Mouse (Mus musculus): ENCODE measurements around the gene Prdm16. TPM values are rescaled to one million over a fixed set of nuclear protein-coding genes. Genes with fewer than 3 reads are reported as not detected.

Prdm16 gene
- total RNA-seq, 2 experiments from 2014 or later = 3.0 TPM; not detected in 1

DNA sequence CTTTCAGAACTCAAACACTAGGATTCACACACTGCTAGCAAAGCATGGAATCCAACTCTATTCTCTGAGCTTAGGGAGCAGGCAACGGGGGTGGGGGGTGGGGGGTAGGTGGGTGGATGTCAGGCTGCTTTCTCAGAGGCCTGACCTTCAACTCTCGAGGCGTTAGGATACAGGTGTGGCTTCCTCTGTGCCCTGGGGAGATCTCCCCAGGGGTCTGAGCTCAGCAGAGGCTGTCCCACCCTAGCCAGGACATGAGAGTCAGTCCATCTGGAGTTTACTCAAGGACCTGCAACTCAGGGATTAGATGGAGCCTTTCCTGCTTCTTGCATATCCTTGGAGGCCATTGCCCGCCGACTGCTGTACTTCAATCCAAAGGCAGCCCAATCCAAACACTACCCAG, 267.6 kb downstream of the Prdm16 start:
- ATAC-seq (replicated peaks; ENCODE audit: low FRiP score, poor library complexity, severe bottlenecking) = no peak

DNA sequence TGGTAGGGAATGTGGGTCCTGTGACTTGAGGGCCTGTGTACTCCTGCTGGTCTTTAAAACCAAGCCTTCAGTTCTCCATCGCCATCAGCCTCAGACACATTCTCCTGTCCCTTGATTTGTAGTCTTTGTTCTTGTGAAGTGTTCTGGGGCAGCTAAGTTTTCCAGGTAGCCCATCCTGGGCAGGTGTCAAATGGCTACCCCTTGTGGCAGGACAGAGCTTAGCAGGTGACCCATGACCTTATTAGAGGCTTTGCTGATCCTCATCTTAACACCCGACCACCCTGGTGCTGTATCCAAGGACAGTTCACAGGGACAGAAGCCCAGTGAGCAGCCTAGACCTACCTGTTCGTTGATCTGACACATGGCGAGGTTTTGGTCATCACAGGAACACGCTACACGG, 269.8 kb downstream of the Prdm16 start:
- no peak for ATAC-seq (replicated peaks; ENCODE audit: low FRiP score, poor library complexity, severe bottlenecking)

DNA sequence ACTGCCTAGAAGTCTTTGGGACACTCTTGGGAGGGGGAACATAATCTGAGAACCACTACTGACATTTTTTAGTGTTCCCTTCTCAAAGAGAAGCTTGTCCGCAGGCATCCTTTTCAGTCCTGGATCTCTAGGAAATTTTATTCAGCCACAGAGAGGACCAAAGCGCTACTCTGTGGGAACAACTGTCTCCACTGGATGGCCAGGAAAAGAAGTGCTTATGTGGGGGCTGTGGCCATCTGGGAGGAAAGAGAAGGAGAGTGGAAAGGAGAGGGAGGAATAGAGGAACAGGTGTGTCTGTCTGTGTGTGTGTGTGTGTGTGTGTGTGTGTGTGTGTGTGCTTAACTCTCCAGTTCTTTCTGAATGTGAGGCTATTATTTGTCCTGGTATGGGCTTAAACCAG, 271.9 kb downstream of the Prdm16 start:
- no peak for ATAC-seq (replicated peaks; ENCODE audit: low FRiP score, poor library complexity, severe bottlenecking)

DNA sequence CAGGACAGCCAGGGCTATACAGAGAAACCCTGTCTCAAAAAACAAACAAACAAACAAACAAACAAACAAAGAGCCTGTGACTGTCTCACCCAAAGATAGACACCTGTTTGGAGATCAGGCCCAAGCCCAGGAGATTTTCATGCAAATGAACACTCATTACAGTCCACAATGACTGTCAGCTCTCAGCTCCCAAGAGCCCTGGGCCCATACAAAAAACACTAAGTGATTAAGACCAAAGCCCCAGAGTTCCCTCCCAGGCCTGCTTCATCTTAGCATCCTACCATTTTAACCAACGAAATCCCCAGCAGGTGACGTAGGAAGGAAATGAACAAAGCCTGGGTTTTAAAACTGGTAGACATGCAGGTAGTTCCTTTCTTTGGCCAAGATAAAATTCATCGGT, 275.8 kb downstream of the Prdm16 start:
- ATAC-seq (replicated peaks; ENCODE audit: low FRiP score, poor library complexity, severe bottlenecking) = no peak

DNA sequence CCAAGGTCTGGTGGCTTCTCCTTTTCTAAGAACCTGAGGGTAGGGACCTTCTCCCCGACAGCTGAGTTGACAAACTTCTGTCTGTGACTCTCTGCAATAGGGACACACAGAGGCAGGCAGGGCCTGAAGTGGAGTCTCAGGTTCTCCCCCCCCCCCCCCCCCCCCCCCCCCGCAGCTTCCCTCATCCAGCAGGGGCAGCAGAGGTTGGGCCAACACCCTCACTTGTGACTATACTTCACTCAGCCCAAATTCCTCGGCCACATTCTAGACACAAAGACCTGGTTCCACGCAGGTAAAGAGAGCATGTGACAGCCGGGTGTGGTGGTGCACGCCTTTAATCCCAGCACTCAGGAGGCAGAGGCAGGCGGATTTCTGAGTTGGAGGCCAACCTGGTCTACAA, 276.2 kb downstream of the Prdm16 start:
- ATAC-seq (replicated peaks; ENCODE audit: low FRiP score, poor library complexity, severe bottlenecking) = no peak

DNA sequence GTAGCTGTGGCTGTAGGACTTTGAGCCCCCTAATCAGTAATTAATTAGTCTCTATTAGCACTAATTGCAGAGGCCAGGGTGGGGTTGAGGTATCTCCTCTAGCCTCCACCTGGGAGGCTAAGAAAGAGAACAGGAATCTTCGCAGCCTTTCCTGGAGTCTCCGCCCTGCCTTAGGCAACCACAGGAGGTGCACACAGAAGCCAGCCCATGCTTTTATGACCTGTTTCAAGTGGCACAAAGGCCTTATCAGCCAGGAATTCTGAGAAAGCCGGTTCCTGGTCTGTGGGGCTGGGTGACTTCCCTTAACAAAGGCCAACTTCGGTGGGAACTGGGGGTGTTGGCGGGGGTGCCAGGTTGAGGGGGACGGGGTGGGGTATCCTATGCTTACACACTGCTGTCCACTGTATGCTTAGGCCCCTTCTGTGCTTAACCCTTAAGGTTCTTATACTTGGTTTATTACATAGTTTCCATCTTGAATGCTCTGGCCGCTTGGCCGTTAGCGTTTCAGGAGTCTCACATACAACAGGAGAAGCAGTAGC, 276.8 kb downstream of the Prdm16 start:
- no peak for ATAC-seq (replicated peaks; ENCODE audit: low FRiP score, poor library complexity, severe bottlenecking)

DNA sequence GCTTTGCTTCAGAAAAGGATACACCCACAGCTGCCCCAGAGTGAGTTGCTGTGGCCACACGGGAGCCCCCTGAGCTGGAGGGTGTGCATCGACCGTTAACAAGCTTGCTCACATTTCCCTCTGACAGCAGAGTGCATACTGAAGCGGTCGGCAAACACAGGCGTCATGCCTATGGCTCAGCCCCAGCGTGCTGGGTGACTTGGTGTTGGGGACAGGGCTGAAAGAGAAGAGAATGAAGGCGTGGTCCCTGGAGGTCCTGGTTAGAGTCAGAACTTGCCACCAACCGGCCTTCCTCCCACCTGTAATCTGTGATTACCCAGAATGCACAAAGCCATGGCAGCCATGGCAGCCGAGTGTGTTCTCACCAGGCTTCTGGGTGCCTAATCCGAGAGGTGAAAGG, 277.9 kb downstream of the Prdm16 start:
- no peak for ATAC-seq (replicated peaks; ENCODE audit: low FRiP score, poor library complexity, severe bottlenecking)

DNA sequence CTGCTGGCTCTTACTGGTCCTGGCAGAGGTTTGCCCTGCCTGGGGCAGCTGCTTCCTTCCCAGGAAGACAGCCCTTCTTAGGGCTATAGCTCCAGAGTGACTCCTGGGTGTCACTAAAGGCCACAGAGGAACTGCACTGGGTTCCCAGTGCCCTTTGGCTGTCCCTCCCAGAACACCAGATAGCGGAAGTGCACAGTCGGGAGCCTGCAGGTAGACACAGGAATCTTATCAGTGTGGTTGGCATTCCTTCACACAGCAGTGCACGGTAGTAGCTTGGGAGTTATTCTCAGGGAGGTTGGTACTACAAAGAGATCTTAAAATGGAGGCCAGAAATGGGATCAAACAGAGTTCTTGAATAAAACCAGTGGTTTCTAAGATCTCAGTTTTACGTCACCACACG, 278.3 kb downstream of the Prdm16 start:
- ATAC-seq (replicated peaks; ENCODE audit: low FRiP score, poor library complexity, severe bottlenecking) = no peak

DNA sequence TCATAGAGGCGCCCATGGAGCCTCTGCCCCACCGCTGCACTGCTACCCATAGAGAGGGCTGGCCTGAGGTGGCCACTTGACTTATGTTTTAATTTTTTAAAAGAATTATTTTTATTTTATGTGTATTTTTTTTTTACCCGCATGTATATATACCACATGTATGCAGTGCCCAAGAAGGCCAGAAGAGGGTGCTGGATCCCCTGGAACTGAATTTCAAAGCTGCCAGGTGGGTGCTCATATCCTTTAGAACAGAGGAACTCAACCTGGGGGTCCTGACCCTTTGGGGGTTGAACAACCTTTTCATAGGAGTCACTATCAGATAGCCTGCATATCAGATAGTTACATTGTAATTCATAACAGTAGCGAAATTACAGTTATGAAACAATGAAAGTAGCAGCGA, 281.3 kb downstream of the Prdm16 start:
- no peak for ATAC-seq (replicated peaks; ENCODE audit: low FRiP score, poor library complexity, severe bottlenecking)

DNA sequence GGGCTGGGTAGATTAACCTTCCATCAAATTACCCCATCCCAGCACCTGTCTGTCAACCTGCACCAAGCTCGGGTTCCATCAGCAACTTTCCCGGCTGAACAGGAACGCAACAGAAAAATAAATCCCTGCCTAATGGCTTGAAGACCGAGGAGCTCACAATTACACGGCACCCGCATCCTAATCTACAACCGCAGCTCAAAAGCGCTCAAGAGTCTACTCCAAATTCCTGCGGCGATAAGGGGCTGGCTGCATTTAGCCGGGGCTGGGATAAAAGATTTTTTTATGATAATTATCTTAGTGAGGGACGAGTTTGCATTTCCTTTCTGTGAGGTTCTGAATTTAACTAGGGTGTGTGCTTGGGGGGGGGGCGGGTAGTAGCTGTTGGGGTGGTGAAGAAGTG, 284.4 kb downstream of the Prdm16 start:
- ATAC-seq (replicated peaks; ENCODE audit: low FRiP score, poor library complexity, severe bottlenecking) = no peak

DNA sequence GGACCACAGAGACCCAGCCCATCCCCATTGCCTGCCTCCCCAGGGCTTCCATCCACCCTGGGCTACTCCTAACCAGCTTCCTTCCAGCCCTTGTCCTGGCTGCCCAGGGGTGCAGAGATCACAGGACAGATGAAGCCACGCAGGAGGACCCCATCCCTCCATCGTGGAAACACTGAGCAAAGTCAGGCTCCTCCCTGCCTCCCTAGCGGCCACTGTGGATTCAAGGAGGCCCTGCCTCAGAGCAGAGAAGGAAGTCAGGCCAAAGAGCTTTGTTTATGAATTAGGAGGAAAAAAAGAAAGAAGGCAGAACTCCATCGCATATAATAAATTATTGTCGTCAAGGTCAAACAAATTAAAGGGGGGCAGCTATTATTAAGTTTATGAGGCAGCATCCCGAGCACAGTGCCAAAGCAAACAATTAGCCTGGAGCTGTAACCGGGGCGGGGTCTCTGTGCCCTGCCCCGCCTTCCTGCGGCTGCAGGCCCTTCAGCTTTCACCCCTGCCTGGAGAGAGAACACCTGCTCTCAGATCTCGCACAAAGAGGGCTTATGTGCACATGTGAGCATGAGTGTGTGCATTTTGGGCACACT, 288.4 kb downstream of the Prdm16 start:
- ATAC-seq (replicated peaks; ENCODE audit: low FRiP score, poor library complexity, severe bottlenecking) = no peak

DNA sequence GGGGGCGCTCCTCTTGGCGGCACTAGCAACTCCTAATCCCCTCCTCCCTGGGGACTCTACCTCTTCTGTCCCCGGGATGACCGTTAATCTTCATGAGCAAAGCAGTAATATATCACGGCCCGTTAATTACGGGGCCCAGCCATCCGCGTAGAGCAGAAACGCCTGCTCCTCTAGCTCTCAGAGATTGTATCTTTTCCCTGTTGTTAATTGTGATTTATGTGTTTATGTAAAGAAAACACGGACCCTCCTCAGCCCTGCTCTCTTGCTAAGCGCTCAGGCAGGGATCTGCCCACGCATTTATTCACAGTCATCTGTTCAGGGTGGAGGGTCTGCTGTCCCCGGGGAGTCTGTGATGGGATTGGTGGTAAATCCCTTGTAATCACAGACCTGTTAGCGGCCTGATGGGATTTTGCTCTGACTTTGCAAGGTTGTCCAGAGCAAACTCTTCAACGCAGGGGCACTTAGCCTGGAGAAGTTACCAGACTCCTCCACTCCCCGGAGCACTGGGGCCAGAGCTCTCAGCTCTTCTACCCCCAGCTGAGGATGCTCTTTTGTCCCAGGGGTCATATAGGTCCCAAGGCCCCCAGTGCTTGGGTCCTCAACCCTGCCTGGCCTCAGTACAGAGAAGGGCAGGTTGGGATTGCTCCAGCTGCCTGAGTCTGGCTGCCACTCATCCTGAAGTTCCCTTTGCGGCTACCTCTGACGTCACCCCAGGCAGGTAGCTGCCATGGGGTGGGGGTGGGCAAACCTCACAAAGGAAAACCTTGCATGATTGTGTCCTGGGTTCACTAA, 289.7 kb downstream of the Prdm16 start:
- no peak for ATAC-seq (replicated peaks; ENCODE audit: low FRiP score, poor library complexity, severe bottlenecking)

DNA sequence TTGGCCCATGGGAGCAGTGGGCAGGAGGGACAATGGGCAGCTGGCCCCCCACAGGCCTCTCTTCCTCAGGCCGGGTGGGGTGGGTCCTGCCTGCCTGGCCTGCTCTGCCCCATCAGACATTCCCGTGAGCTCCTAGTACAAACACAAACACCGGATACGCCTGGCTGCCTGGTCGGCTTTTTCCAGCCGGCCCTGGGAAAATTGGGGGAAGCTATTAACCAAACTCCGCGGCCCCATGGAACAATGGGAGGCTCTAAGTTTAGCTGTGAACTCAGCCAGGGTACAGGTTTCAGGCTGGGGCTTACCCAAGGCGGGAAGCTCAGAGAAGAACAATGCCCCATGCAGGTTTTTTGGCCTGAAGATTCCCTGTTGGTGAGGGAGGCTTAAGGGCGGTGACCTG, 300.0 kb downstream of the Prdm16 start:
- no peak for ATAC-seq (replicated peaks; ENCODE audit: low FRiP score, poor library complexity, severe bottlenecking)

DNA sequence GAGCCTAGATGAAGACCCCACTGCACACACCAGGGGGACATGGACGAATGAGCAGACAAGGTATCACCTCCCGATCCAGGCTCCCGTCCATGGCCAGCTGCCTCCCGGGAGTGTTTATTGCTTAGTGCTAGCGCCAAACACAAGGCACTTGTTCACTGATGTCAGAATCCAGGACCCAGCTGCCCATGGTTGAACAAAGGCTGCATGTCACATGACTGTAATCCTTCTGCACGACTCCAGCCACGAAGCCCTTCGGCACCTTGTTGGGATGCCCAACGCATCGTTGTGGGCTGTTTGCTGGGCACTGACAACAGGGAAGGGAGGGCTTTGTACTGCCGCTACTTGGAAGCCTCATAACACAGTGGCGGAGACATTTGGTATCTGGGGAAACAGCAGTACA, 300.9 kb downstream of the Prdm16 start, which contains the start of gene B230104I21Rik:
B230104I21Rik (plus strand) TSS at position 367 of the 400 bp plus-strand sequence.
- ATAC-seq (replicated peaks; ENCODE audit: low FRiP score, poor library complexity, severe bottlenecking) = no peak

DNA sequence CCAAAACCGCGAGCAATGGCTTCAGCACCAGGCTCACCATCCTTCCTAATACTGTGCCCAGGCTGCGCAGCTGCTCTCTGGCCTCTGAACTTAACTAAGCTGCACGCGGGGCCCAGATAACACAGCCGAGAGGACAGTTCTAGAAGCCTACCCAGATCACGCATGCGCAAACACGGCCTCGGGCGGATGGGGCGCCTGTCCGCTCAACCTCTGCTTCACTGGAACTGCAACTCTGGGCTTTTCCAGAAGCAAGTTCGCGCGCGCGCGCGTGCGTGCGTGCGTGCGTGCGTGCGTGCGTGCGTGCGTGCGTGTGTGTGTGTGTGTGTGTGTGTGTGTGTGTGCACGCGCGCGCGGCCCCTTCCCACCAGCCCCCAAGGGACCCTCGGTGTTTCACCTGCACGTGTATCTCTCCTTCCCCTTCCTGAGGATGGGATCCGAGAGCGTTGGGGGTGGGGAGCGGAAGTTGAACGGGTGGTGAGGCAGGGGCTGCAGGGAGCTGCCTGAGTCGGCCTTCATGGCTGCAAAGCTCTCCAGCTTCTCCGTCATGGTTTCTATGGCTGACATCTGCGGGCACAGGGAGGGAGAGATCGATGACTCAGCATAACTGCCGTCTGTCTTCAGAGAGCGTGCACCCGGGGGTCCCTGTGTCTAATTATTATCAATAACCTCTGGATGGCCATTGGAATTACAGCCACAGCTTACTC, 301.8 kb downstream of the Prdm16 start:
- ATAC-seq (replicated peaks; ENCODE audit: low FRiP score, poor library complexity, severe bottlenecking) = no peak

DNA sequence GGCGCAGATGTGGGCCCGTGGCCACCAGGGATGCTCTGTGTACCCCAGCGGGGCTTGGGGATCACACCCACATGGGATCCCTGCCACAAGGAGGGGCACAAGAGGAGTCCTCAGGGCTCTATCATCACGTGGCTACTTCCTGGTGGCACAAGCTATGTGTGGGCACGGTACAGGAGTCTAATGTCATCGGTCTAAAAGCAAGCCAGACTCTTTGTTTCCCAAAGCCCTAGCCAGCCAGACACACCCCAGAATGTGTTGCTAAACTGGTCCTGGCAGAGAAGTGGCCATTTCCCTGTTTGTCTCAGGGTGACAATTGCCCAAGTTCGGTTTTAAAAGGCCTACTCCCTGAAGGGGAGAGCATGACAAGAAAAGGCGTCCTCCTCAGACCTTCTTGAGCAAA, 303.4 kb downstream of the Prdm16 start:
- no peak for ATAC-seq (replicated peaks; ENCODE audit: low FRiP score, poor library complexity, severe bottlenecking)

DNA sequence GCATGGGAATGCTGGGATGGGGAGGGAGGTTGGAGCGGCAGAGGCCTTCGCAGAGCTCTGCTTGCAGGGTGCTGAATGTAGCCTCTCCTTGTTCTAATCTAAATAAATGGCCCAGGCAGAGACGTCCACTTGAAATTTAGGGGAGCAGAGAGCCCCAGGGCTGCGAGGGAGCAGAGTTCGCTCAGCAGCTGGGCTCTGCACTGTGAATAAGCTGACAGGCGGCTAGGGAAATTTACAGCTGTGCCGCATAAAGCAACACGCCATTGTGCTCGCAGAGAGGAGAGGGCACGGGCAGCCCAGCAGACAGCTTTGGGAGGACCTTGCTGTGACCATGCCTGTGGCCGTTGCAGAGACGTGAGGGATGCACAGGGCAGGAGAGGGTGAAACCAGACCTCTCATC, 305.4 kb downstream of the Prdm16 start:
- no peak for ATAC-seq (replicated peaks; ENCODE audit: low FRiP score, poor library complexity, severe bottlenecking)

DNA sequence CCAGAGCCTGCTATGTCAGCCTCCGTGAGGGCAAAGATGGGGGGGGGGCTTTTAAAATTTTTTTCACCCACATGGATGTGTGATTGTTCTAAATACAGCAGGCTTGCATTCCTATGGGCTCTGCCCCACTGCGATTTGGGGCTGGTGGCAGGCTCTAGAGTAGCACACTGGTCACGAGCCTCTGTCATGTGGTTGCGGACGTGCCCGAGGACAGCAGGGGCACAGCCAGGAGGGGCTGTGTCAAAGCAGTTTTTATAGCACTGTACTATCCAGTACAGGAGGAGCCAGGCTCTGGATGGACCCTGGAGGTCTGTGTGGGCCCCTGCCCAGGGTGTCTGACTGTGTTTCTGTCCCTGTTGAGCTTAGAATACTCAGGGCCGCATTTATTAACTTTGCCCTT, 306.7 kb downstream of the Prdm16 start:
- ATAC-seq (replicated peaks; ENCODE audit: low FRiP score, poor library complexity, severe bottlenecking) = no peak

DNA sequence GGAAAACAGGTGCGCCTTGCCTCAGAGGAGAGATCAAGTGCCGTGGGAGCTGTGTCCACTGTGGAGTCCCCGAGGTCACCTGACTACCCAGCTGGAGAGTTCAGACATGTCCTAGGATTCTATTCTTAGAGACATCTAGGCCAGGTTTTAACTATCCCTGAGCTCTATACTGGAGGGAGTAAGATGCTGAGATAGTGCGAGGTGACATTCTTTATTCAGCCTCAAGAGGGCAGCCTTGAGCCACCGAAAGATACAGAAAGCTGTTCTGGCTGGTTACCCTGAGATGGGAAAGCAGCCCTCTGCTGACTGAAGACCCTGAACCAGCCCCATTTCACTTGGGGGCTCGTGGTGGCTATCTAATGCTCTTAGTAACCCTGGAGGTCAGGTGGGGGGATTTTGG, 307.8 kb downstream of the Prdm16 start:
- peak; percentile 58 for ATAC-seq (replicated peaks; ENCODE audit: low FRiP score, poor library complexity, severe bottlenecking)

DNA sequence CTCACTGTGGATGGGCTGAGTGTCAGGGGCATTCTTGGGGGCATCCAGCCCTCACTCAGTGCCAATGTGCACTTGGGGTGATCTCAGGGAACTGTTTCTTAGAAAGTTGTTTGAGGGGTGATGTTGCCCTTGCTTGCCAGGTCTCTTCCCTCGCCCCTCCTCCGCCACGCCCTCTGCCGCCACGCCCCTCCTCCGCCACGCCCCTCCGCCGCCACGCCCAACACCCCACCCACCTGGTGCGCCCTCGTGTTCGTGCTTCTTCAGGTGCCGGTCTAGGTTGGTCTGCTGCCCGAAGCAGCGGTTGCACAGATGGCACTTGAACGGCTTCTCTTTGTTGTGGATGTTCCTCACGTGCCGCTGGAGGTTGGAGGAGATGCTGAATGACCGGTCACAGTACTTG, 308.2 kb downstream of the Prdm16 start:
- no peak for ATAC-seq (replicated peaks; ENCODE audit: low FRiP score, poor library complexity, severe bottlenecking)

DNA sequence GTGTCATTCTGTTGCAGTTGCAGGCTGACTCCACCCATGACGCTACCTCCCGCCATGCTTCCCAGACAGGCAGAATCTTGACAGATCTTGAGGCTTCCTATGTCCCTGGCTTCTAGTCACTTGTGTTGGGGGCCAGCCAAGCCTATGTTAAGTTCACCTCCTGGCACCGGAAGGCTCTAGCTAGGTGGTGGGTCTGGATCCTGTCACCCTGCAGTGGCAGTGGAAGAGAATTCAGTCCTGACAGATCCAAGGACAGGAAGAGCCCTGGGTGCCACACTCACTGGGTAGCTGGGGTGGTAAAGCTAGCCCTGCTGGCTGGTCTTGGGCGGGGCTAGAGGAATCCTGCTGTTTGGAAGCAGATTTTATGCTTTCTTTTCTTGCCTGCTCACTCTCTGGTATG, 311.3 kb downstream of the Prdm16 start:
- no peak for ATAC-seq (replicated peaks; ENCODE audit: low FRiP score, poor library complexity, severe bottlenecking)
